ENCODE assay signal across 7 mouse cellular contexts in the genomic region with DNA sequence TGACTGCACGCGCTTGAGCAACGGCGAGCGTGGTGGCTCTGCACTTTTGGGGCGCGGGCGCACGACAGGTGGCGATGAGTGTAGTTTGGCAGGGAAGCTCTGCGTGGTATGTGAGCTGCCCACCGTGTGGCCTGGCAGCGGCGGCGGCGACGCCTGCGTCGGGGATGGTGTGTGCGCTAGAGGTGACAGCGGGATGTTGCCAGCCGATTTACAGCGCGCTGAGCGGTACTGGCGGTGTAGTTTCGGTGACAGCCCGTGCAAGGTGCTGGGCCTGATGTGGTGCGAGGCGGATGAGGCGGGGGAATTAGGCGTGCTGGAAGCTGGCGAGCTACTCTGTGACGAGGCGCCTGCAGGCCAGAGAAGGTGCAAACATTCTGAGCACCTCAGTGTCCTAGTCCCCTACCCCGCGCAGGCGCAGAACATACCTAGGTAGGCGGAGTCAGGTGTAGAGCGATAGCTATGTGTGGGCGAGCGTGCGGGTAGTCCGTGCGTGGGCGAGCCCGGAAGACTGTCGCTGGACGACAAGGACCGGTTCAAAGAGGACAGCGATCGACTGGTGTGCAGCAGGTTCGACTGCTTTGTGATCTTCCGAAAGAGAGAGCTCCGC. TPM values are rescaled to one million over a fixed set of nuclear protein-coding genes. Genes with fewer than 3 reads are reported as not detected.
DNase-seq lines count a peak whose midpoint lies in the region; ATAC-seq lines count a peak whose summit lies in the region.

No protein-coding gene starts in this region.

- peaks cover 15% of the 10 kb centered on the region for H3K4me1 ChIP-seq in forebrain, embryonic 14.5 days (ENCODE audit: control insufficient read depth, insufficient read depth, low read length)
- peaks cover 10% of the 10 kb centered on the region; the same call in 1 of the 2 replicates for H3K4me1 ChIP-seq in hindbrain, embryonic 16.5 days (ENCODE audit: control insufficient read depth, insufficient read depth, low read depth, low read length)
- H3K4me1 ChIP-seq in limb, embryonic 12.5 days (replicated peaks) = peaks cover 24% of the 10 kb centered on the region
- peaks cover 13% of the 10 kb centered on the region for H3K4me1 ChIP-seq in midbrain, embryonic 11.5 days (ENCODE audit: control insufficient read depth, insufficient read depth, low read length)

- H3K4me3 ChIP-seq in forebrain, embryonic 14.5 days (ENCODE audit: low read depth, low read length) = peak overlapping the region; percentile 26
- H3K4me3 ChIP-seq in hindbrain, embryonic 16.5 days (ENCODE audit: low read length) = peak overlapping the region; percentile 21
- H3K4me3 ChIP-seq in limb, embryonic 12.5 days (replicated peaks) = peak overlapping the region; percentile 47
- peak overlapping the region; percentile 28 for H3K4me3 ChIP-seq in midbrain, embryonic 11.5 days (ENCODE audit: low read depth, low read length)

- peaks cover 73% of the 10 kb centered on the region for H3K36me3 ChIP-seq in forebrain, embryonic 14.5 days (ENCODE audit: control insufficient read depth, insufficient read depth, low read length)
- peaks cover 53% of the 10 kb centered on the region for H3K36me3 ChIP-seq in hindbrain, embryonic 16.5 days (ENCODE audit: control insufficient read depth, insufficient read depth, low read length)
- H3K36me3 ChIP-seq in limb, embryonic 12.5 days = peaks cover 4% of the 10 kb centered on the region; the same call in 1 of the 2 replicates
- no peaks in the 10 kb centered on the region for H3K36me3 ChIP-seq in midbrain, embryonic 11.5 days (ENCODE audit: control insufficient read depth, insufficient read depth, low read length)

- WGBS in forebrain, embryonic 14.5 days = 2% methylated on average over 54 of the region's 55 CpGs
- 5% methylated on average over 55 of the region's 55 CpGs for whole genome bisulfite sequencing in hindbrain, embryonic 16.5 days
- 1% methylated on average over 55 of the region's 55 CpGs for WGBS in limb, embryonic 12.5 days
- 2% methylated on average over 55 of the region's 55 CpGs for WGBS in midbrain, embryonic 11.5 days

- H3K9me3 ChIP-seq in forebrain, embryonic 14.5 days (replicated peaks; ENCODE audit: control insufficient read depth, low read length) = 0 out of 2 replicates have a peak, but pooled peaks cover 4% of the 10 kb centered on the region
- H3K9me3 ChIP-seq in hindbrain, embryonic 16.5 days (ENCODE audit: control insufficient read depth, low read length) = no peaks in the 10 kb centered on the region
- peaks cover 8% of the 10 kb centered on the region for H3K9me3 ChIP-seq in limb, embryonic 12.5 days
- H3K9me3 ChIP-seq in midbrain, embryonic 11.5 days (ENCODE audit: control insufficient read depth, low read length) = no peaks in the 10 kb centered on the region

- H3K27ac ChIP-seq in forebrain, embryonic 14.5 days (ENCODE audit: low read depth, low read length) = no peak overlapping the region
- H3K27ac ChIP-seq in hindbrain, embryonic 16.5 days (ENCODE audit: low read depth, low read length) = no peak overlapping the region
- H3K27ac ChIP-seq in limb, embryonic 12.5 days = no peak overlapping the region
- no peak overlapping the region for H3K27ac ChIP-seq in midbrain, embryonic 11.5 days (ENCODE audit: low read depth, low read length)

- ATAC-seq in activated CD4-positive, CD25-positive, alpha-beta regulatory T cell, adult 4 months = peak; percentile 67
- ATAC-seq in forebrain, embryonic 14.5 days = peak; percentile 19; the same call in 1 of the 2 replicates
- no peak for ATAC-seq in hindbrain, embryonic 16.5 days
- ATAC-seq in limb, embryonic 12.5 days (ENCODE audit: insufficient number of reproducible peaks, insufficient read depth, low FRiP score, low TSS enrichment, low read depth) = peak; percentile 21; the same call in 1 of the 2 replicates
- no peak for ATAC-seq in midbrain, embryonic 11.5 days (ENCODE audit: low FRiP score)

- H3K27me3 ChIP-seq in forebrain, embryonic 14.5 days (replicated peaks; ENCODE audit: control insufficient read depth, insufficient read depth, low read length) = peaks cover 13% of the 10 kb centered on the region
- peaks cover 2% of the 10 kb centered on the region; the same call in 1 of the 2 replicates for H3K27me3 ChIP-seq in hindbrain, embryonic 16.5 days (replicated peaks; ENCODE audit: control insufficient read depth, insufficient read depth, low read length)
- peaks cover 86% of the 10 kb centered on the region for H3K27me3 ChIP-seq in limb, embryonic 12.5 days
- peaks cover 46% of the 10 kb centered on the region for H3K27me3 ChIP-seq in midbrain, embryonic 11.5 days (ENCODE audit: control insufficient read depth, insufficient read depth, low read length)

- peak overlapping the region; percentile 40; the same call in 1 of the 2 replicates for H3K9ac ChIP-seq in forebrain, embryonic 14.5 days (ENCODE audit: low read length)
- 0 out of 2 replicates have a peak overlapping the region, but pooled peaks have one; percentile 2 for H3K9ac ChIP-seq in hindbrain, embryonic 16.5 days (ENCODE audit: low read depth, low read length)
- H3K9ac ChIP-seq in limb, embryonic 12.5 days (replicated peaks) = peak overlapping the region; percentile 42; the same call in 1 of the 2 replicates
- H3K9ac ChIP-seq in midbrain, embryonic 11.5 days (ENCODE audit: low read length) = peak overlapping the region; percentile 14

- H3K4me2 ChIP-seq in forebrain, embryonic 14.5 days (ENCODE audit: low read length) = peak overlapping the region; percentile 56
- H3K4me2 ChIP-seq in hindbrain, embryonic 16.5 days (ENCODE audit: low read length) = peak overlapping the region; percentile 51
- H3K4me2 ChIP-seq in limb, embryonic 12.5 days = peak overlapping the region; percentile 91
- H3K4me2 ChIP-seq in midbrain, embryonic 11.5 days = peak overlapping the region; percentile 44

- DNase-seq in cerebellum, adult 11-12 months = peak; percentile 93
- DNase-seq in forebrain, embryonic 14.5 days (ENCODE audit: low spot score) = peak; percentile 67
- peak; percentile 91 for DNase-seq in midbrain, embryonic 11.5 days (ENCODE audit: low spot score, missing footprints)
- peak; percentile 80 to 90 for DNase-seq in spleen, postnatal 10 days (ENCODE audit: low spot score in 2 of 2)

RNA-seq across cellular contexts. Expression of gene Dnase2a, which starts 4.6 kb away (rescaled TPM):
- polyA plus RNA-seq in activated CD4-positive, CD25-positive, alpha-beta regulatory T cell, adult 4 months (2017; shearing (Covaris generic)) = 10 to 100 TPM; 15.1 to 18.1 TPM
- 4.8 and 5.5 TPM in 2 replicates for polyA plus RNA-seq in forebrain, embryonic 14.5 days (2014; fragmentation: Nextera tagmentation; extraction: Ambion mirVana)
- 6.4 and 7.0 TPM in 2 replicates for polyA plus RNA-seq in hindbrain, embryonic 16.5 days (2015; fragmentation: Nextera tagmentation; extraction: Ambion mirVana)
- 12.8 and 14.0 TPM in 2 replicates for polyA plus RNA-seq in limb, embryonic 12.5 days (2016; fragmentation: Nextera tagmentation; extraction: Ambion mirVana)
- 4.3 and 4.6 TPM in 2 replicates for polyA plus RNA-seq in midbrain, embryonic 11.5 days (2014; fragmentation: Nextera tagmentation; extraction: Ambion mirVana)

RNA-seq across cellular contexts. Expression of gene Klf1, which starts 11.3 kb away (rescaled TPM):
- 1 to 10 TPM in 1 of 2 experiments, not detected in 1; 1.1 TPM for polyA plus RNA-seq in activated CD4-positive, CD25-positive, alpha-beta regulatory T cell, adult 4 months (2017; shearing (Covaris generic))
- polyA plus RNA-seq in forebrain, embryonic 14.5 days (2014; fragmentation: Nextera tagmentation; extraction: Ambion mirVana) = 0.74 and 0.99 TPM in 2 replicates
- polyA plus RNA-seq in hindbrain, embryonic 16.5 days (2015; fragmentation: Nextera tagmentation; extraction: Ambion mirVana) = 0.39 and 0.56 TPM in 2 replicates
- 4.3 and 5.1 TPM in 2 replicates for polyA plus RNA-seq in limb, embryonic 12.5 days (2016; fragmentation: Nextera tagmentation; extraction: Ambion mirVana)
- 13.7 and 14.4 TPM in 2 replicates for polyA plus RNA-seq in midbrain, embryonic 11.5 days (2014; fragmentation: Nextera tagmentation; extraction: Ambion mirVana)

RNA-seq across cellular contexts. Expression of gene Gcdh, which starts 19.3 kb away (rescaled TPM):
- 10 to 100 TPM; 11.3 to 15.1 TPM for polyA plus RNA-seq in activated CD4-positive, CD25-positive, alpha-beta regulatory T cell, adult 4 months (2017; shearing (Covaris generic))
- polyA plus RNA-seq in forebrain, embryonic 14.5 days (2014; fragmentation: Nextera tagmentation; extraction: Ambion mirVana) = 27.1 and 30.0 TPM in 2 replicates
- polyA plus RNA-seq in hindbrain, embryonic 16.5 days (2015; fragmentation: Nextera tagmentation; extraction: Ambion mirVana) = 41.4 and 42.8 TPM in 2 replicates
- polyA plus RNA-seq in limb, embryonic 12.5 days (2016; fragmentation: Nextera tagmentation; extraction: Ambion mirVana) = 42.8 and 44.9 TPM in 2 replicates
- 24.6 and 31.8 TPM in 2 replicates for polyA plus RNA-seq in midbrain, embryonic 11.5 days (2014; fragmentation: Nextera tagmentation; extraction: Ambion mirVana)

RNA-seq across cellular contexts. Expression of gene Mast1, which starts 24.2 kb away (rescaled TPM):
- 1 to 10 TPM in 1 of 2 experiments, under 1 TPM in 1; 0.64 to 1.0 TPM for polyA plus RNA-seq in activated CD4-positive, CD25-positive, alpha-beta regulatory T cell, adult 4 months (2017; shearing (Covaris generic))
- polyA plus RNA-seq in forebrain, embryonic 14.5 days (2014; fragmentation: Nextera tagmentation; extraction: Ambion mirVana) = 24.5 and 40.2 TPM in 2 replicates
- 71.4 and 77.4 TPM in 2 replicates for polyA plus RNA-seq in hindbrain, embryonic 16.5 days (2015; fragmentation: Nextera tagmentation; extraction: Ambion mirVana)
- 0.33 and 0.60 TPM in 2 replicates for polyA plus RNA-seq in limb, embryonic 12.5 days (2016; fragmentation: Nextera tagmentation; extraction: Ambion mirVana)
- polyA plus RNA-seq in midbrain, embryonic 11.5 days (2014; fragmentation: Nextera tagmentation; extraction: Ambion mirVana) = 8.8 and 10.2 TPM in 2 replicates

RNA-seq across cellular contexts. Expression of gene Rtbdn, which starts 33.8 kb away (rescaled TPM):
- polyA plus RNA-seq in activated CD4-positive, CD25-positive, alpha-beta regulatory T cell, adult 4 months (2017; shearing (Covaris generic)) = not detected
- 0.47 and 0.73 TPM in 2 replicates for polyA plus RNA-seq in forebrain, embryonic 14.5 days (2014; fragmentation: Nextera tagmentation; extraction: Ambion mirVana)
- polyA plus RNA-seq in hindbrain, embryonic 16.5 days (2015; fragmentation: Nextera tagmentation; extraction: Ambion mirVana) = 3.0 and 3.2 TPM in 2 replicates
- polyA plus RNA-seq in limb, embryonic 12.5 days (2016; fragmentation: Nextera tagmentation; extraction: Ambion mirVana) = 0.34 and 0.58 TPM in 2 replicates
- 0.15 TPM in 1 of 2 replicates, not detected in the other for polyA plus RNA-seq in midbrain, embryonic 11.5 days (2014; fragmentation: Nextera tagmentation; extraction: Ambion mirVana)

Comparison
In these comparisons a context has a peak if more than half of its experiments do, and no peak if none do; other contexts are left out.
1. ATAC-seq: peak in activated CD4-positive, CD25-positive, alpha-beta regulatory T cell, adult 4 months (single experiment), forebrain, embryonic 14.5 days (single experiment) and limb, embryonic 12.5 days (single experiment); none in hindbrain, embryonic 16.5 days (single experiment) and midbrain, embryonic 11.5 days (single experiment).
2. Peak in every context shown above with its lines, with median percentiles within 50 percentile points of each other: DNase-seq, H3K4me2 ChIP-seq, H3K4me3 ChIP-seq and H3K9ac ChIP-seq.